Mouse (Mus musculus): ENCODE measurements around the gene Vangl2. TPM values are rescaled to one million over a fixed set of nuclear protein-coding genes. Genes with fewer than 3 reads are reported as not detected.
A peak's percentile ranks its signal among the peaks of the same experiment; 100 is the strongest.

Vangl2 gene
- total RNA-seq, 1 experiment: 25.3 TPM

DNA sequence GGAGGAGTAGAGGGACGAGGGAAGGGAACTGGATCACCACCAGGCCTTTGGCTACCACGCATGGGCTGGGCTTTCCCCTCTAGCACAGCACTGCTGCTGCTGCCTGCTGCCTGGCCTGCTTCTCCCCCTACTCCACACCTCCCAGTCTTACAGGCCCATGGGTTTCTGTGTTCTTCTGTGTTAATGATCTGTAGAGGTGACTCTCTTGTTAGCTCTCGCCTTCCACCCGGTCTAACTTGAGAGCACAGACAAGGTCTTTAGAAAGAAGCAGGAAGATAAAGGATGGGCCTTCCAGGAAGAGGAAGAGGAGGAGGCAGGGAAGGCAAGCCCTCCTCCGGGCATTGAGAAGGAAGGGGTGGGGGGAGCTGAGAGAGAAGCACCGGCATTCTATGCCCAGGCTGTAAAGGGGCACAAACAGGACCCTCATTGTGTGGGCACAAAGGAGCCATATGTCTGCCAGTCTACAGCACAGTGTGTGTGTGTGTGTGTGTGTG is 20.0 kb upstream of the Vangl2 start:
- no peaks in the 10 kb centered on the region for H3K36me3 ChIP-seq (ENCODE audit: control insufficient read depth, insufficient read depth, low read length, poor library complexity, severe bottlenecking)
- H3K4me1 ChIP-seq (ENCODE audit: control insufficient read depth in 2 of 2, insufficient read depth in 2 of 2, low read length in 2 of 2, poor library complexity in 1 of 2): peaks cover 0 to 11% of the 10 kb centered on the region in 2 experiments; a peak in 2 of 4 replicates
- H3K4me3 ChIP-seq (ENCODE audit: insufficient read depth in 1 of 2, low read depth in 1 of 2, low read length in 2 of 2, poor library complexity in 1 of 2, severe bottlenecking in 1 of 2): no peak overlapping the region
- TF ChIP-seq ZNF384 (IDR thresholded peaks at IDR 0.05; ENCODE audit: low read depth, low read length) (no peak), CHD2 (IDR thresholded peaks at IDR 0.05; ENCODE audit: low read depth, low read length) (no peak), MAFK (IDR thresholded peaks at IDR 0.05; ENCODE audit: insufficient read depth, low read depth, low read length) (no peak), ZC3H11A (IDR thresholded peaks at IDR 0.05; ENCODE audit: borderline replicate concordance, low read depth, low read length) (no peak), HCFC1 (IDR thresholded peaks at IDR 0.05; ENCODE audit: borderline replicate concordance, insufficient read depth, low read length) (no peak)
- H3K9me3 ChIP-seq (ENCODE audit: control insufficient read depth, insufficient read depth, low read depth, low read length): no peaks in the 10 kb centered on the region
- no peak for DNase-seq (ENCODE audit: low read depth, low spot score)
- H3K27ac ChIP-seq (ENCODE audit: insufficient read depth, low read depth, low read length, poor library complexity, severe bottlenecking): no peak overlapping the region
- in situ Hi-C loops (cut with MboI; ENCODE audit: low sequenced_read_pairs in 2 of 2, unreplicated experiment in 2 of 2): no loop called here
- no peak overlapping the region for H3K9ac ChIP-seq (ENCODE audit: insufficient read depth, low read depth, low read length, poor library complexity, severe bottlenecking)

DNA sequence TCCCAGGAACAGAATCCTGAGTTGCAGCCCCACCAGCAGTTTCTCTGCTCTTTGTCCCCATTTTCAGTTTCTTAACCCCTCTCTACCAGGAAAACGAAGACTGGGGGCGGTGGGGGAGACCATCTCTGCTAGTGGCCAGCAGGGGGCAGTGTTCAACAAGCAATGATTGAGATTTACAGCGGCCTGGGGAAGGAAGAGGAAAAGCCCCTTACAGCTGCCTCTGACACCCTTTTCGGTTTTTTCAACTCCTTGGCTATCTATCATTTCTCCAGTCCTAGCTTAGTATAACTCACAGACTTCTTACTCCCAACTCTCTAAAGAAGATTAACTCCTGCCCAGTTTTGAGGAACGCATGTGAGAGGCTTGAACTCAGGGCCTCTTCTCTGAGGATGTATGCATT is 18.7 kb upstream of the Vangl2 start:
- in situ Hi-C loops (cut with MboI; ENCODE audit: low sequenced_read_pairs in 2 of 2, unreplicated experiment in 2 of 2): no loop called here
- no peaks in the 10 kb centered on the region for H3K9me3 ChIP-seq (ENCODE audit: control insufficient read depth, insufficient read depth, low read depth, low read length)
- peaks cover 0 to 7% of the 10 kb centered on the region in 2 experiments; a peak in 1 of 4 replicates for H3K4me1 ChIP-seq (ENCODE audit: control insufficient read depth in 2 of 2, insufficient read depth in 2 of 2, low read length in 2 of 2, poor library complexity in 1 of 2)
- H3K9ac ChIP-seq (ENCODE audit: insufficient read depth, low read depth, low read length, poor library complexity, severe bottlenecking): no peak overlapping the region
- no peak overlapping the region for H3K27ac ChIP-seq (ENCODE audit: insufficient read depth, low read depth, low read length, poor library complexity, severe bottlenecking)
- no peak overlapping the region for H3K4me3 ChIP-seq (ENCODE audit: insufficient read depth in 1 of 2, low read depth in 1 of 2, low read length in 2 of 2, poor library complexity in 1 of 2, severe bottlenecking in 1 of 2)
- no peaks in the 10 kb centered on the region for H3K36me3 ChIP-seq (ENCODE audit: control insufficient read depth, insufficient read depth, low read length, poor library complexity, severe bottlenecking)
- DNase-seq (ENCODE audit: low read depth, low spot score): no peak
- TF ChIP-seq ZNF384 (IDR thresholded peaks at IDR 0.05; ENCODE audit: low read depth, low read length) (no peak), HCFC1 (IDR thresholded peaks at IDR 0.05; ENCODE audit: borderline replicate concordance, insufficient read depth, low read length) (no peak), CHD2 (IDR thresholded peaks at IDR 0.05; ENCODE audit: low read depth, low read length) (no peak), ZC3H11A (IDR thresholded peaks at IDR 0.05; ENCODE audit: borderline replicate concordance, low read depth, low read length) (peak; percentile 73), MAFK (IDR thresholded peaks at IDR 0.05; ENCODE audit: insufficient read depth, low read depth, low read length) (no peak)

DNA sequence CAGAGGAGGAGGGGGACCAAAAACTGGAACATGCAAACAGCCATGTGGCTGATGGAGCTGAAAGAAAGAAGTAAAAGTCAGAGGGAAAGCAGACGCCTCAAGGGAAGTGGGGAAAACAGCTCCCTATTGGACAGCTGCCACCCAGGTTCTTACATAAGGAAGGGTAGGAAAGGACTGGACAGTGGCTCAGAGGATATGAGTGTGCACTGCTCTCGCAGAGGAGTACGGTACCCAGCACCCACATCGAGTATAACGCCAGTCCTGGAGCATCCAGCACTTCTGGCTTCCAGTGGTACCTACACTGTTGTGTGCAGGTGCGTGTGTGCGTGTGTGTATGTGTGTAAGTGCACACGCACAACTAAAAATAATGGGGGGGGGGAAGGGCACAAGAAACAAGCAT is 18.2 kb upstream of the Vangl2 start:
- in situ Hi-C loops (cut with MboI; ENCODE audit: low sequenced_read_pairs in 2 of 2, unreplicated experiment in 2 of 2): no loop called here
- TF ChIP-seq ZC3H11A (IDR thresholded peaks at IDR 0.05; ENCODE audit: borderline replicate concordance, low read depth, low read length): no peak
- no peak for TF ChIP-seq CHD2 (IDR thresholded peaks at IDR 0.05; ENCODE audit: low read depth, low read length)
- TF ChIP-seq MAFK (IDR thresholded peaks at IDR 0.05; ENCODE audit: insufficient read depth, low read depth, low read length): no peak
- TF ChIP-seq HCFC1 (IDR thresholded peaks at IDR 0.05; ENCODE audit: borderline replicate concordance, insufficient read depth, low read length): no peak
- TF ChIP-seq ZNF384 (IDR thresholded peaks at IDR 0.05; ENCODE audit: low read depth, low read length): no peak
- no peaks in the 10 kb centered on the region for H3K36me3 ChIP-seq (ENCODE audit: control insufficient read depth, insufficient read depth, low read length, poor library complexity, severe bottlenecking)

DNA sequence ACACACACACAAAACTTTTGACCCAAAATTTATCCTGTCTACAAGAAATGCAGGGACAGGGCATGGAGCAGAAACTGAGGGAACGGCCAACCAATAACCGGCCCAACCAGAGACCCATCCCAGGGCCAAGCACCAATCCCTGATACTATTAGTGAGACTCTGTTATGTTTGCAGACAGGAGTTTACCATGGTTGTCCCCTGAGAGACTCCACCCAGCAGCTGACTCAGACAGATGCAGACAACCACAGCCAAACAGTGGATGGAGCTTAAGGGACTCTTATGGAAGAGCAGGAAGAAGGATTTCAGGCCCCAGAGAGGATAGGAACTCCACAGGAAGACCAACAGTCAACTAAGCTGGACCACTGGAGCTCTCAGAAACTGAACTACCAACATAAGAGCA is 1.7 kb upstream of the Vangl2 start:
- DNase-seq (ENCODE audit: low read depth, low spot score): no peak
- no peak overlapping the region for H3K27ac ChIP-seq (ENCODE audit: insufficient read depth, low read depth, low read length, poor library complexity, severe bottlenecking)
- no peaks in the 10 kb centered on the region for H3K36me3 ChIP-seq (ENCODE audit: control insufficient read depth, insufficient read depth, low read length, poor library complexity, severe bottlenecking)
- H3K9me3 ChIP-seq (ENCODE audit: control insufficient read depth, insufficient read depth, low read depth, low read length): no peaks in the 10 kb centered on the region
- in situ Hi-C loops (cut with MboI; ENCODE audit: low sequenced_read_pairs in 2 of 2, unreplicated experiment in 2 of 2): no loop called here
- H3K9ac ChIP-seq (ENCODE audit: insufficient read depth, low read depth, low read length, poor library complexity, severe bottlenecking): no peak overlapping the region
- TF ChIP-seq MAFK (IDR thresholded peaks at IDR 0.05; ENCODE audit: insufficient read depth, low read depth, low read length) (no peak), CHD2 (IDR thresholded peaks at IDR 0.05; ENCODE audit: low read depth, low read length) (no peak), ZC3H11A (IDR thresholded peaks at IDR 0.05; ENCODE audit: borderline replicate concordance, low read depth, low read length) (no peak), HCFC1 (IDR thresholded peaks at IDR 0.05; ENCODE audit: borderline replicate concordance, insufficient read depth, low read length) (no peak), ZNF384 (IDR thresholded peaks at IDR 0.05; ENCODE audit: low read depth, low read length) (no peak)
- no peak overlapping the region for H3K4me3 ChIP-seq (ENCODE audit: insufficient read depth in 1 of 2, low read depth in 1 of 2, low read length in 2 of 2, poor library complexity in 1 of 2, severe bottlenecking in 1 of 2)
- peaks cover 2 to 20% of the 10 kb centered on the region in 2 experiments; a peak in 2 of 4 replicates for H3K4me1 ChIP-seq (ENCODE audit: control insufficient read depth in 2 of 2, insufficient read depth in 2 of 2, low read length in 2 of 2, poor library complexity in 1 of 2)

More for the DNA sequence above, 18.2 kb upstream of the Vangl2 start:
- H3K4me1 ChIP-seq (ENCODE audit: control insufficient read depth in 2 of 2, insufficient read depth in 2 of 2, low read length in 2 of 2, poor library complexity in 1 of 2): peaks cover 0 to 7% of the 10 kb centered on the region in 2 experiments; a peak in 1 of 4 replicates
- no peak overlapping the region for H3K27ac ChIP-seq (ENCODE audit: insufficient read depth, low read depth, low read length, poor library complexity, severe bottlenecking)
- no peak overlapping the region for H3K4me3 ChIP-seq (ENCODE audit: insufficient read depth in 1 of 2, low read depth in 1 of 2, low read length in 2 of 2, poor library complexity in 1 of 2, severe bottlenecking in 1 of 2)
- H3K9me3 ChIP-seq (ENCODE audit: control insufficient read depth, insufficient read depth, low read depth, low read length): no peaks in the 10 kb centered on the region
- H3K9ac ChIP-seq (ENCODE audit: insufficient read depth, low read depth, low read length, poor library complexity, severe bottlenecking): no peak overlapping the region
- DNase-seq (ENCODE audit: low read depth, low spot score): no peak
